Mouse (Mus musculus) heart, embryonic 14.5 days (tissue): ENCODE measurements around the gene Cacna2d2. TPM values are rescaled to one million over a fixed set of nuclear protein-coding genes. Genes with fewer than 3 reads are reported as not detected.

Experiments
- ATAC-seq: fragments of 200-750 bp; cut with Nextera tagmentation; 2 replicates; pipeline ENCODE4 v1.8.0; 2017; ENCODE audit warnings: low read depth, moderate TSS enrichment; ENCODE audit not compliant: insufficient number of reproducible peaks, insufficient read depth, low FRiP score
- H3K27ac ChIP-seq, 2 experiments: fragments of 200-500 bp in 1 of 2; fragments of 300-500 bp in 1 of 2; sonication (generic) in 1 of 2; replicated peaks in 1 of 2; 2 replicates each; pipeline ENCODE4 v1.5.1; 2012 to 2014; ENCODE audit warnings: low read depth in 2 of 2, low read length in 2 of 2, control low read depth in 1 of 2, mild to moderate bottlenecking in 1 of 2, mixed read lengths in 1 of 2; ENCODE audit not compliant: control insufficient read depth in 1 of 2, insufficient read depth in 1 of 2
- H3K27me3 ChIP-seq: fragments of 300-500 bp; sonication (generic); 2 replicates; pipeline ENCODE4 v1.6.1; 2014; ENCODE audit warnings: mild to moderate bottlenecking, low read length, control low read depth; ENCODE audit not compliant: control insufficient read depth, insufficient read depth
- H3K36me3 ChIP-seq: fragments of 300-500 bp; sonication (generic); 2 replicates; pipeline ENCODE4 v1.6.1; 2014; ENCODE audit warnings: mild to moderate bottlenecking, control low read depth, low read length, mixed read lengths; ENCODE audit not compliant: control insufficient read depth, insufficient read depth
- H3K4me1 ChIP-seq, 2 experiments: fragments of 200-500 bp in 1 of 2; fragments of 300-500 bp in 1 of 2; sonication (generic) in 1 of 2; 2 replicates each; pipeline ENCODE4 v1.6.1; 2012 to 2014; ENCODE audit warnings: low read length in 2 of 2, control low read depth in 1 of 2, mixed read lengths in 1 of 2; ENCODE audit not compliant: control insufficient read depth in 2 of 2, insufficient read depth in 2 of 2
- H3K4me2 ChIP-seq: fragments of 300-500 bp; sonication (generic); 2 replicates; pipeline ENCODE4 v1.6.1; 2014; ENCODE audit warnings: mild to moderate bottlenecking, low read length
- H3K4me3 ChIP-seq, 2 experiments: fragments of 200-500 bp in 1 of 2; fragments of 300-500 bp in 1 of 2; sonication (generic) in 1 of 2; 2 replicates each; pipeline ENCODE4 v1.5.1; 2012 to 2014; ENCODE audit warnings: low read length in 2 of 2, mild to moderate bottlenecking in 2 of 2, control low read depth in 1 of 2, low read depth in 1 of 2, moderate library complexity in 1 of 2; ENCODE audit not compliant: control insufficient read depth in 1 of 2, insufficient read depth in 1 of 2
- H3K9ac ChIP-seq: fragments of 300-500 bp; sonication (generic); 2 replicates; pipeline ENCODE4 v1.6.1; 2014; ENCODE audit warnings: mild to moderate bottlenecking, low read length
- H3K9me3 ChIP-seq: fragments of 300-500 bp; sonication (generic); 2 replicates; pipeline ENCODE4 v1.6.1; 2016; ENCODE audit warnings: low read length, control low read depth; ENCODE audit not compliant: control insufficient read depth
- WGBS: fragments of 180-500 bp; shearing (Covaris S2); extraction: QIAGEN DNeasy Blood & Tissue Kit; methylation state at CpG from one replicate; pipeline ENCODE4 v1.1.7; 2014; 5-methylcytosine and 5-hydroxymethylcytosine counted together
- polyA plus RNA-seq: library from polyadenylated mRNA; unstranded; fragments of >200 nt; fragmentation: Nextera tagmentation; extraction: Ambion mirVana; gene quantifications from 2 replicates; pipeline ENCODE4 v1.2.1, GENCODE M21; 2014

The Cacna2d2 gene
- polyA plus RNA-seq, 1 experiment from 2014 or later = 5.6 TPM

GRCm38 (mm10) chr9:107511436-107511835 lies 112.0 kb downstream of the Cacna2d2 start:
- H3K4me2 ChIP-seq = no peak overlapping the region
- no peaks in the 10 kb centered on the region for H3K9me3 ChIP-seq
- no peak overlapping the region for H3K4me3 ChIP-seq
- H3K27me3 ChIP-seq = peaks cover 4% of the 10 kb centered on the region; the same call in 1 of the 2 replicates
- ATAC-seq = no peak
- H3K4me1 ChIP-seq = peaks cover 2 to 4% of the 10 kb centered on the region in 2 experiments; a peak in 2 of 4 replicates
- no peaks in the 10 kb centered on the region for H3K36me3 ChIP-seq
- no peak overlapping the region for H3K27ac ChIP-seq
- WGBS = 43% methylated on average over 8 of the region's 8 CpGs
- peak overlapping the region; percentile 21; the same call in 1 of the 2 replicates for H3K9ac ChIP-seq

- WGBS = 81% methylated on average over 16 of the region's 16 CpGs
- ATAC-seq = no peak
- H3K9me3 ChIP-seq = no peaks in the 10 kb centered on the region
- no peak overlapping the region for H3K27ac ChIP-seq
- no peaks in the 10 kb centered on the region for H3K36me3 ChIP-seq
- H3K27me3 ChIP-seq = peaks cover 4% of the 10 kb centered on the region; the same call in 1 of the 2 replicates
- H3K4me3 ChIP-seq = no peak overlapping the region
- H3K4me2 ChIP-seq = no peak overlapping the region
- no peak overlapping the region for H3K9ac ChIP-seq
- H3K4me1 ChIP-seq = peaks cover under 1 to 4% of the 10 kb centered on the region in 2 experiments; a peak in 2 of 4 replicates
These were observed 112.9 kb downstream of the Cacna2d2 start for GRCm38 (mm10) chr9:107512326-107512725.

GRCm38 (mm10) chr9:107514303-107514955 lies 115.0 kb downstream of the Cacna2d2 start:
- Histone ChIP-seq H3K4me3 (no peak overlapping the region), H3K27me3 (peaks cover 4% of the 10 kb centered on the region; the same call in 1 of the 2 replicates), H3K4me2 (no peak overlapping the region), H3K9ac (no peak overlapping the region), H3K36me3 (no peaks in the 10 kb centered on the region), H3K27ac (no peak overlapping the region), H3K4me1 (peaks cover 0 to 4% of the 10 kb centered on the region in 2 experiments; a peak in 1 of 4 replicates), H3K9me3 (no peaks in the 10 kb centered on the region)
- no peak for ATAC-seq
- WGBS = 26% methylated on average over 14 of the region's 14 CpGs

GRCm38 (mm10) chr9:107520331-107520730 lies 120.9 kb downstream of the Cacna2d2 start:
- H3K27ac ChIP-seq = no peak overlapping the region
- no peak overlapping the region for H3K4me2 ChIP-seq
- H3K4me3 ChIP-seq = no peak overlapping the region
- peaks cover 4% of the 10 kb centered on the region for H3K27me3 ChIP-seq
- no peaks in the 10 kb centered on the region for H3K9me3 ChIP-seq
- ATAC-seq = no peak
- H3K36me3 ChIP-seq = no peaks in the 10 kb centered on the region
- H3K9ac ChIP-seq = no peak overlapping the region
- peaks cover 9 to 11% of the 10 kb centered on the region in 2 experiments; a peak in 3 of 4 replicates for H3K4me1 ChIP-seq
- 67% methylated on average over 6 of the region's 6 CpGs for WGBS

- no peaks in the 10 kb centered on the region for H3K9me3 ChIP-seq
- peak overlapping the region; percentile 59 for H3K4me2 ChIP-seq
- no peak overlapping the region for H3K9ac ChIP-seq
- no peaks in the 10 kb centered on the region for H3K36me3 ChIP-seq
- WGBS = 58% methylated on average over 5 of the region's 5 CpGs
- peaks cover 12% of the 10 kb centered on the region for H3K27me3 ChIP-seq
- peaks cover 9 to 12% of the 10 kb centered on the region in 2 experiments for H3K4me1 ChIP-seq
- no peak overlapping the region for H3K4me3 ChIP-seq
- H3K27ac ChIP-seq = no peak overlapping the region
- ATAC-seq = no peak
These were observed 121.8 kb downstream of the Cacna2d2 start for GRCm38 (mm10) chr9:107521190-107521589.

GRCm38 (mm10) chr9:107521711-107522399 lies 122.4 kb downstream of the Cacna2d2 start:
- H3K9me3 ChIP-seq = no peaks in the 10 kb centered on the region
- H3K36me3 ChIP-seq = no peaks in the 10 kb centered on the region
- 24% methylated on average over 25 of the region's 25 CpGs for WGBS
- peak; percentile 29; the same call in 1 of the 2 replicates for ATAC-seq
- peaks cover 16% of the 10 kb centered on the region for H3K27me3 ChIP-seq
- peak overlapping the region; percentile 59 for H3K4me2 ChIP-seq
- H3K4me3 ChIP-seq = 0 out of 4 replicates have a peak overlapping the region, but pooled peaks have one; percentile 8 to 16
- H3K9ac ChIP-seq = peak overlapping the region; percentile 44
- peak overlapping the region; percentile 31 to 33; a peak in 2 of 4 replicates for H3K27ac ChIP-seq
- H3K4me1 ChIP-seq = peaks cover 13 to 19% of the 10 kb centered on the region in 2 experiments

- H3K4me3 ChIP-seq = no peak overlapping the region
- H3K27me3 ChIP-seq = peaks cover 16% of the 10 kb centered on the region
- H3K27ac ChIP-seq = peak overlapping the region in 1 of 2 experiments; percentile 33; a peak in 1 of 4 replicates
- 50% methylated on average over 2 of the region's 2 CpGs for WGBS
- H3K36me3 ChIP-seq = no peaks in the 10 kb centered on the region
- ATAC-seq = no peak
- H3K4me1 ChIP-seq = peaks cover 15 to 24% of the 10 kb centered on the region in 2 experiments
- peak overlapping the region; percentile 44 for H3K9ac ChIP-seq
- peak overlapping the region; percentile 59 for H3K4me2 ChIP-seq
- no peaks in the 10 kb centered on the region for H3K9me3 ChIP-seq
These were observed 122.9 kb downstream of the Cacna2d2 start for GRCm38 (mm10) chr9:107522400-107522711.
